ENCODE assay signal across 9 mouse cellular contexts in the genomic region with DNA sequence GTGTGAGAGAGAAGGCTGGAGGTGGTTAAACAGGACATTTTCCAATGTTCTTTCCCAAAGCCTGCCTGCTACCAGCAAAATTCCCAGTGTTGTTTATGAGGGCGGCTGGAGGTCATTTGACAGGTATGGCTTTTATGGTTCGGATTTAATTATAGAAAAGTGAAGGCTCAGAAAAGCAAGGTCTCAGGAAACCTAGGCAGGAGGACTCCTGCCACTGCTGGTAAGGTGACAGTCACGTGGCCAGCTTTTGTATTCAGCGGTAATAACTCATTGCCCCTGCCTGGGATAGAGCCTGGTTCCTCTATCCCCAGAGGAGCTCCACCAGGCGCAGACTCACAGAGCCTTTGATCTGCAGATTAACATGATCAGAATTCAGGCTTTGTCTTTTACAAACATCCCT.
A peak's percentile ranks its signal among the peaks of the same experiment; 100 is the strongest.
DNase-seq lines count a peak whose midpoint lies in the region; ATAC-seq and TF ChIP-seq lines count a peak whose summit lies in the region.
"Had no signal": no experiment of that assay in that cellular context is flagged by ENCODE, and none has a peak within 500 bp of the region (broad histone marks: within the 10 kb centered on the region; RNA-seq: fewer than 3 reads in every experiment).

No protein-coding gene starts in this region.

- WGBS in embryonic facial prominence, embryonic 11.5 days, result 31% methylated on average over 5 of the region's 5 CpGs
- WGBS in hindbrain, embryonic 14.5 days, result 19% methylated on average over 5 of the region's 5 CpGs
- WGBS in midbrain, embryonic 15.5 days, result 14% methylated on average over 5 of the region's 5 CpGs

- H3K36me3 ChIP-seq in embryonic facial prominence, embryonic 11.5 days (replicated peaks; ENCODE audit: control insufficient read depth, insufficient read depth, low read depth, low read length), result no peaks in the 10 kb centered on the region
- H3K36me3 ChIP-seq in hindbrain, embryonic 14.5 days (replicated peaks; ENCODE audit: control insufficient read depth, insufficient read depth), result no peaks in the 10 kb centered on the region
- no peaks in the 10 kb centered on the region for H3K36me3 ChIP-seq in midbrain, embryonic 15.5 days (replicated peaks)
- H3K36me3 ChIP-seq: embryonic facial prominence, embryonic 15.5 days had no signal

- no peak for TF ChIP-seq CTCF in brain, embryonic 14.5 days (IDR thresholded peaks at IDR 0.05; ENCODE audit: borderline replicate concordance, extremely low read depth, insufficient read depth, insufficient read length)

- H3K27ac ChIP-seq in embryonic facial prominence, embryonic 11.5 days (replicated peaks; ENCODE audit: low read depth, low read length), result no peak overlapping the region
- H3K27ac ChIP-seq in hindbrain, embryonic 14.5 days, result peak overlapping the region; percentile 88
- H3K27ac ChIP-seq in midbrain, embryonic 15.5 days, result peak overlapping the region; percentile 82
- H3K27ac ChIP-seq: embryonic facial prominence, embryonic 15.5 days had no signal

- no peak overlapping the region for H3K4me2 ChIP-seq in embryonic facial prominence, embryonic 11.5 days (ENCODE audit: low read depth, low read length)
- peak overlapping the region; percentile 28; the same call in 1 of the 2 replicates for H3K4me2 ChIP-seq in hindbrain, embryonic 14.5 days (replicated peaks)
- peak overlapping the region; percentile 11 for H3K4me2 ChIP-seq in midbrain, embryonic 15.5 days

- no peak overlapping the region for H3K9ac ChIP-seq in embryonic facial prominence, embryonic 11.5 days (replicated peaks; ENCODE audit: low read length)
- H3K9ac ChIP-seq in hindbrain, embryonic 14.5 days, result peak overlapping the region; percentile 36
- H3K9ac ChIP-seq in midbrain, embryonic 15.5 days, result no peak overlapping the region
- H3K9ac ChIP-seq: embryonic facial prominence, embryonic 15.5 days had no signal

- H3K9me3 ChIP-seq in embryonic facial prominence, embryonic 11.5 days (replicated peaks; ENCODE audit: control insufficient read depth, low read length), result no peaks in the 10 kb centered on the region
- H3K9me3 ChIP-seq in hindbrain, embryonic 14.5 days (ENCODE audit: control insufficient read depth, low read length), result no peaks in the 10 kb centered on the region
- no peaks in the 10 kb centered on the region for H3K9me3 ChIP-seq in midbrain, embryonic 15.5 days
- H3K9me3 ChIP-seq: embryonic facial prominence, embryonic 15.5 days had no signal

- no peaks in the 10 kb centered on the region for H3K27me3 ChIP-seq in embryonic facial prominence, embryonic 11.5 days (ENCODE audit: control insufficient read depth, insufficient read depth, low read length)
- no peaks in the 10 kb centered on the region for H3K27me3 ChIP-seq in hindbrain, embryonic 14.5 days (ENCODE audit: control insufficient read depth, insufficient read depth, low read length)
- H3K27me3 ChIP-seq in midbrain, embryonic 15.5 days (replicated peaks), result no peaks in the 10 kb centered on the region

- no peak overlapping the region for H3K4me3 ChIP-seq in embryonic facial prominence, embryonic 11.5 days (ENCODE audit: low read depth, low read length)
- no peak overlapping the region for H3K4me3 ChIP-seq in hindbrain, embryonic 14.5 days (replicated peaks; ENCODE audit: low read length)
- no peak overlapping the region for H3K4me3 ChIP-seq in midbrain, embryonic 15.5 days
- H3K4me3 ChIP-seq: embryonic facial prominence, embryonic 15.5 days had no signal

- peak; percentile 85 for DNase-seq in brain, embryonic 14.5 days (ENCODE audit: low read depth)
- DNase-seq in embryonic facial prominence, embryonic 11.5 days (ENCODE audit: low spot score), result peak; percentile 8
- peak; percentile 52 for DNase-seq in hindbrain, embryonic 14.5 days (ENCODE audit: low spot score)
- DNase-seq in layer of hippocampus, postnatal 36 days, result no peak
- DNase-seq in urinary bladder, adult 18-20 months (ENCODE audit: low spot score in 2 of 2), result no peak
- no peak for DNase-seq in layer of hippocampus, adult 9-11 months

- TF ChIP-seq POLR2A in brain, embryonic 14.5 days (IDR thresholded peaks at IDR 0.05; ENCODE audit: borderline replicate concordance, extremely low read depth, insufficient read depth, insufficient read length, poor library complexity, severe bottlenecking), result no peak

- no peaks in the 10 kb centered on the region for H3K4me1 ChIP-seq in embryonic facial prominence, embryonic 11.5 days (ENCODE audit: control insufficient read depth, insufficient read depth, low read length)
- peaks cover 37% of the 10 kb centered on the region for H3K4me1 ChIP-seq in hindbrain, embryonic 14.5 days (replicated peaks; ENCODE audit: control insufficient read depth, insufficient read depth, low read length)
- H3K4me1 ChIP-seq in midbrain, embryonic 15.5 days, result peaks cover 33% of the 10 kb centered on the region

- ATAC-seq in embryonic facial prominence, embryonic 11.5 days (replicated peaks; ENCODE audit: insufficient number of reproducible peaks, low FRiP score, low TSS enrichment, low read depth), result no peak
- peak; percentile 86 for ATAC-seq in hindbrain, embryonic 14.5 days (ENCODE audit: low FRiP score)
- peak; percentile 83 for ATAC-seq in midbrain, embryonic 15.5 days (replicated peaks)
- ATAC-seq: intestine, embryonic 16.5 days had no signal

Comparison
In these comparisons a context has a peak if more than half of its experiments do, and no peak if none do; other contexts are left out.
1. DNase-seq: peak in brain, embryonic 14.5 days (single experiment), embryonic facial prominence, embryonic 11.5 days (single experiment) and hindbrain, embryonic 14.5 days (single experiment); none in layer of hippocampus, postnatal 36 days (0 of 2), urinary bladder, adult 18-20 months (0 of 2) and layer of hippocampus, adult 9-11 months (single experiment).